Comparison of ENCODE assay signal across 9 mouse cellular contexts in genomic region chr1:135280646-135281045, GRCm38 (mm10). TPM values are rescaled to one million over a fixed set of nuclear protein-coding genes. Genes with fewer than 3 reads are reported as not detected.
DNase-seq lines count a peak whose midpoint lies in the region; ATAC-seq and TF ChIP-seq lines count a peak whose summit lies in the region.
"Had no signal": no experiment of that assay in that cellular context is flagged by ENCODE, and none has a peak within 500 bp of the region (broad histone marks: within the 10 kb centered on the region; RNA-seq: fewer than 3 reads in every experiment).

No protein-coding gene starts in this region.

- DNase-seq in hindbrain, postnatal 0 days (ENCODE audit: low spot score): peak; percentile 85
- peak; percentile 82 for DNase-seq in adrenal gland, adult 8-10 months
- peak; percentile 90 for DNase-seq in gastrocnemius, adult 2 months
- DNase-seq in kidney, postnatal 36 days: peak; percentile 82 to 88
- DNase-seq in lung, postnatal 10 days: peak; percentile 90
- DNase-seq in thymus, postnatal 14 days: no peak
- no peak for DNase-seq in spleen, postnatal 10 days (ENCODE audit: low spot score in 2 of 2)

- no peak overlapping the region for H3K4me3 ChIP-seq in hindbrain, postnatal 0 days (ENCODE audit: low read length)
- H3K4me3 ChIP-seq in hindbrain, embryonic 12.5 days: no peak overlapping the region
- peak overlapping the region; percentile 13; the same call in 1 of the 2 replicates for H3K4me3 ChIP-seq in gastrocnemius, adult 2 months
- H3K4me3 ChIP-seq: neural tube, embryonic 12.5 days had no signal

- peak; percentile 42; the same call in 1 of the 2 replicates for ATAC-seq in hindbrain, postnatal 0 days
- ATAC-seq in hindbrain, embryonic 12.5 days (ENCODE audit: low FRiP score): no peak

- H3K9me3 ChIP-seq in hindbrain, postnatal 0 days (ENCODE audit: low read length): no peaks in the 10 kb centered on the region
- no peaks in the 10 kb centered on the region for H3K9me3 ChIP-seq in hindbrain, embryonic 12.5 days (replicated peaks)
- H3K9me3 ChIP-seq: neural tube, embryonic 12.5 days had no signal

- 0 out of 2 replicates have a peak overlapping the region, but pooled peaks have one; percentile 2 for H3K4me2 ChIP-seq in hindbrain, postnatal 0 days (ENCODE audit: low read depth, low read length)
- no peak overlapping the region for H3K4me2 ChIP-seq in hindbrain, embryonic 12.5 days (replicated peaks)
- H3K4me2 ChIP-seq: neural tube, embryonic 12.5 days had no signal

- no peak overlapping the region for H3K9ac ChIP-seq in hindbrain, postnatal 0 days (replicated peaks; ENCODE audit: low read length)
- H3K9ac ChIP-seq in hindbrain, embryonic 12.5 days: no peak overlapping the region
- H3K9ac ChIP-seq: neural tube, embryonic 12.5 days had no signal

- no peaks in the 10 kb centered on the region for H3K27me3 ChIP-seq in hindbrain, postnatal 0 days (ENCODE audit: insufficient read depth, low read length)
- H3K27me3 ChIP-seq in hindbrain, embryonic 12.5 days: no peaks in the 10 kb centered on the region
- H3K27me3 ChIP-seq: neural tube, embryonic 12.5 days had no signal

- TF ChIP-seq CTCF in hindbrain, postnatal 0 days (IDR thresholded peaks at IDR 0.05; ENCODE audit: low read depth): no peak
- no peak for TF ChIP-seq CTCF in gastrocnemius, adult 2 months (IDR thresholded peaks at IDR 0.05)

- no peak overlapping the region for H3K27ac ChIP-seq in hindbrain, postnatal 0 days
- no peak overlapping the region for H3K27ac ChIP-seq in hindbrain, embryonic 12.5 days
- peak overlapping the region; percentile 46; the same call in 1 of the 2 replicates for H3K27ac ChIP-seq in gastrocnemius, adult 2 months
- H3K27ac ChIP-seq: neural tube, embryonic 12.5 days had no signal

- 42% methylated on average over 9 of the region's 9 CpGs for WGBS in hindbrain, postnatal 0 days
- WGBS in hindbrain, embryonic 12.5 days: 91% methylated on average over 9 of the region's 9 CpGs

- peaks cover 24% of the 10 kb centered on the region; the same call in 1 of the 2 replicates for H3K4me1 ChIP-seq in hindbrain, postnatal 0 days (ENCODE audit: insufficient read depth, low read length)
- H3K4me1 ChIP-seq in hindbrain, embryonic 12.5 days: peaks cover 14% of the 10 kb centered on the region

- intact Hi-C loops in gastrocnemius, adult 2 months (cut with DNase I): loop anchor here (5.0 kb wide), 2 partner anchors 37 to 87 kb away; no protein-coding TSS in a partner anchor

- H3K36me3 ChIP-seq in hindbrain, postnatal 0 days (ENCODE audit: insufficient read depth, low read length): peaks cover 30% of the 10 kb centered on the region
- peaks cover 32% of the 10 kb centered on the region for H3K36me3 ChIP-seq in hindbrain, embryonic 12.5 days

RNA-seq across cellular contexts. Expression of gene Rnpep, which starts 3.2 kb away (rescaled TPM):
- total RNA-seq in hindbrain, postnatal 0 days (2014; rRNA removed): 61.4 and 97.9 TPM in 2 replicates
- 50.5 and 53.8 TPM in 2 replicates for polyA plus RNA-seq in hindbrain, postnatal 0 days (2015; fragmentation: Nextera tagmentation; extraction: Ambion mirVana)
- 95.6 and 101 TPM in 2 replicates for polyA plus RNA-seq in hindbrain, embryonic 12.5 days (2016; fragmentation: Nextera tagmentation; extraction: Ambion mirVana)
- total RNA-seq in adrenal gland, adult 8-10 months (2022): 10 to 100 TPM; 47.2 to 76.7 (median 65.1) TPM
- total RNA-seq in gastrocnemius, adult 2 months (2021): 10 to 100 TPM; 11.9 to 15.8 TPM

RNA-seq across cellular contexts. Expression of gene Elf3, which starts 22.3 kb away (rescaled TPM):
- total RNA-seq in hindbrain, postnatal 0 days (2014; rRNA removed): 0.10 TPM in 1 of 2 replicates, not detected in the other
- 0.42 and 0.54 TPM in 2 replicates for polyA plus RNA-seq in hindbrain, postnatal 0 days (2015; fragmentation: Nextera tagmentation; extraction: Ambion mirVana)
- polyA plus RNA-seq in hindbrain, embryonic 12.5 days (2016; fragmentation: Nextera tagmentation; extraction: Ambion mirVana): 1.3 and 1.6 TPM in 2 replicates
- under 1 TPM; 0.20 to 0.52 (median 0.43) TPM for total RNA-seq in adrenal gland, adult 8-10 months (2022)
- total RNA-seq in gastrocnemius, adult 2 months (2021): under 1 TPM; 0.22 to 0.28 TPM

RNA-seq across cellular contexts. Expression of gene Timm17a, which starts 32.9 kb away (rescaled TPM):
- total RNA-seq in hindbrain, postnatal 0 days (2014; rRNA removed): 13.5 and 45.2 TPM in 2 replicates
- polyA plus RNA-seq in hindbrain, postnatal 0 days (2015; fragmentation: Nextera tagmentation; extraction: Ambion mirVana): 201 and 205 TPM in 2 replicates
- 141 and 147 TPM in 2 replicates for polyA plus RNA-seq in hindbrain, embryonic 12.5 days (2016; fragmentation: Nextera tagmentation; extraction: Ambion mirVana)
- 100 to 1,000 TPM; 169 to 204 (median 197) TPM for total RNA-seq in adrenal gland, adult 8-10 months (2022)
- 100 to 1,000 TPM; 282 to 343 TPM for total RNA-seq in gastrocnemius, adult 2 months (2021)

RNA-seq across cellular contexts. Expression of gene Lmod1, which starts 44.0 kb away (rescaled TPM):
- 0.47 TPM in 1 of 2 replicates, not detected in the other for total RNA-seq in hindbrain, postnatal 0 days (2014; rRNA removed)
- polyA plus RNA-seq in hindbrain, postnatal 0 days (2015; fragmentation: Nextera tagmentation; extraction: Ambion mirVana): 0.24 and 0.38 TPM in 2 replicates
- 0.44 and 0.94 TPM in 2 replicates for polyA plus RNA-seq in hindbrain, embryonic 12.5 days (2016; fragmentation: Nextera tagmentation; extraction: Ambion mirVana)
- total RNA-seq in adrenal gland, adult 8-10 months (2022): 1 to 10 TPM; 1.2 to 1.6 (median 1.5) TPM
- total RNA-seq in gastrocnemius, adult 2 months (2021): 1 to 10 TPM; 4.5 to 5.3 TPM

Comparison
In these comparisons a context has a peak if more than half of its experiments do, and no peak if none do; other contexts are left out.
1. DNase-seq: peak in hindbrain, postnatal 0 days (single experiment), adrenal gland, adult 8-10 months (single experiment), gastrocnemius, adult 2 months (single experiment), kidney, postnatal 36 days (2 of 2) and lung, postnatal 10 days (single experiment); none in thymus, postnatal 14 days (single experiment) and spleen, postnatal 10 days (0 of 2).